Mouse (Mus musculus) MEL (cell line): ENCODE data around the gene Btbd1. TPM values are rescaled to one million over a fixed set of nuclear protein-coding genes. Genes with fewer than 3 reads are reported as not detected.
A peak's percentile ranks its signal among the peaks of the same experiment; 100 is the strongest.

Experiments used
- DNase-seq: peaks from one replicate; pipeline ENCODE4 v3.0.0; 2011; ENCODE audit warnings: low read depth, low spot score
- H3K27ac ChIP-seq: 2 replicates; pipeline ENCODE4 v1.5.1; 2012; ENCODE audit warnings: low read depth, mild to moderate bottlenecking, control low read depth, low read length, moderate library complexity; ENCODE audit not compliant: control insufficient read depth
- H3K27me3 ChIP-seq, 2 experiments: fragments of 150-350 bp in 1 of 2; sonication (generic) in 1 of 2; 2 replicates each; pipeline ENCODE4 v1.6.1; 2012; ENCODE audit warnings: low read length in 2 of 2, mild to moderate bottlenecking in 2 of 2, improper control_type of control experiment in 1 of 2, moderate library complexity in 1 of 2; ENCODE audit not compliant: insufficient read depth in 2 of 2, control insufficient read depth in 1 of 2
- H3K36me3 ChIP-seq, 2 experiments: 2 replicates each; pipeline ENCODE4 v1.6.1; 2012 to 2014; ENCODE audit warnings: low read length in 2 of 2, improper control_type of control experiment in 1 of 2, inconsistent platforms in 1 of 2, mild to moderate bottlenecking in 1 of 2; ENCODE audit not compliant: insufficient read depth in 2 of 2, control insufficient read depth in 1 of 2
- H3K4me1 ChIP-seq, 2 experiments: fragments of 150-350 bp in 1 of 2; sonication (generic) in 1 of 2; 2 replicates each; pipeline ENCODE4 v1.6.1; 2012; ENCODE audit warnings: low read length in 2 of 2, improper control_type of control experiment in 1 of 2, mild to moderate bottlenecking in 1 of 2; ENCODE audit not compliant: insufficient read depth in 2 of 2, control insufficient read depth in 1 of 2
- H3K4me3 ChIP-seq, 2 experiments: fragments of 150-350 bp in 1 of 2; sonication (generic) in 1 of 2; 2 replicates each; pipeline ENCODE4 v1.5.1; 2012; ENCODE audit warnings: low read depth in 2 of 2, low read length in 2 of 2, mild to moderate bottlenecking in 2 of 2, moderate library complexity in 2 of 2, control low read depth in 1 of 2, improper control_type of control experiment in 1 of 2; ENCODE audit not compliant: control insufficient read depth in 1 of 2, insufficient read depth in 1 of 2
- H3K79me2 ChIP-seq: 2 replicates; pipeline ENCODE4 v1.6.1; 2012; ENCODE audit warnings: mild to moderate bottlenecking, low read length, moderate library complexity; ENCODE audit not compliant: control insufficient read depth, poor library complexity, insufficient read depth
- H3K9ac ChIP-seq: 2 replicates; pipeline ENCODE4 v1.6.1; 2012; ENCODE audit warnings: low read depth, mild to moderate bottlenecking, control low read depth, low read length, moderate library complexity; ENCODE audit not compliant: control insufficient read depth, poor library complexity, severe bottlenecking
- H3K9me3 ChIP-seq: fragments of 150-350 bp; sonication (generic); replicated peaks from 2 replicates; pipeline ENCODE4 v1.6.1; 2012; ENCODE audit warnings: mild to moderate bottlenecking, low read length, improper control_type of control experiment, moderate library complexity; ENCODE audit not compliant: insufficient read depth
- CHD1 ChIP-seq: IDR thresholded peaks from 2 replicates; pipeline ENCODE4 v1.6.1; 2012; ENCODE audit warnings: low read depth, mild to moderate bottlenecking, inconsistent platforms, low read length, improper control_type of control experiment
- CTCF ChIP-seq, 3 experiments: IDR thresholded peaks in 2 of 3; conservative IDR thresholded peaks in 1 of 3; 2 replicates each; pipeline ENCODE4 v1.5.1; 2011 to 2012; ENCODE audit warnings: low read length in 3 of 3, low read depth in 2 of 3, mild to moderate bottlenecking in 2 of 3, improper control_type of control experiment in 1 of 3, inconsistent platforms in 1 of 3, mixed read lengths in 1 of 3, moderate library complexity in 1 of 3; ENCODE audit not compliant: control insufficient read depth in 1 of 3, insufficient read depth in 1 of 3, poor library complexity in 1 of 3, severe bottlenecking in 1 of 3
- EP300 ChIP-seq, 2 experiments: IDR thresholded peaks; 2 replicates each; pipeline ENCODE4 v1.6.1; 2011; ENCODE audit warnings: improper control_type of control experiment in 2 of 2, low read length in 2 of 2, low read depth in 1 of 2, mild to moderate bottlenecking in 1 of 2
- GABPA ChIP-seq: IDR thresholded peaks from 2 replicates; pipeline ENCODE4 v1.6.1; 2012; ENCODE audit warnings: low read depth, mild to moderate bottlenecking, inconsistent platforms, low read length, improper control_type of control experiment, moderate library complexity
- GATA1 ChIP-seq: IDR thresholded peaks from 2 replicates; pipeline ENCODE4 v1.6.1; 2011; ENCODE audit warnings: low read depth, low read length, improper control_type of control experiment
- JUND ChIP-seq: IDR thresholded peaks from 2 replicates; pipeline ENCODE4 v1.6.1; 2011; ENCODE audit warnings: low read depth, mild to moderate bottlenecking, improper control_type of control experiment, low read length
- MAX ChIP-seq: IDR thresholded peaks from 2 replicates; pipeline ENCODE4 v1.6.1; 2011; ENCODE audit warnings: low read length, improper control_type of control experiment
- MAZ ChIP-seq: IDR thresholded peaks from 2 replicates; pipeline ENCODE4 v1.6.1; 2012; ENCODE audit warnings: low read depth, mild to moderate bottlenecking, inconsistent platforms, low read length, improper control_type of control experiment
- MEF2A ChIP-seq: IDR thresholded peaks from 2 replicates; pipeline ENCODE4 v1.6.1; 2014; ENCODE audit warnings: low read depth, mild to moderate bottlenecking, inconsistent platforms, low read length, improper control_type of control experiment; ENCODE audit not compliant: poor library complexity, insufficient replicate concordance, severe bottlenecking; ENCODE audit errors: extremely low read depth
- MYC ChIP-seq: IDR thresholded peaks from 2 replicates; pipeline ENCODE4 v1.6.1; 2011; ENCODE audit warnings: low read depth, mild to moderate bottlenecking, low read length, improper control_type of control experiment, moderate library complexity
- NELFE ChIP-seq: IDR thresholded peaks from 2 replicates; pipeline ENCODE4 v1.6.1; 2011; ENCODE audit warnings: low read depth, low read length, improper control_type of control experiment
- NRF1 ChIP-seq: IDR thresholded peaks from 2 replicates; pipeline ENCODE4 v1.6.1; 2014; ENCODE audit warnings: low read depth, mild to moderate bottlenecking, inconsistent platforms, low read length, improper control_type of control experiment, moderate library complexity; ENCODE audit not compliant: poor library complexity, insufficient read depth, severe bottlenecking
- POLR2A ChIP-seq, 2 experiments: IDR thresholded peaks; 2 replicates each; pipeline ENCODE4 v1.6.1; 2011 to 2012; ENCODE audit warnings: low read length in 2 of 2, mild to moderate bottlenecking in 2 of 2, control low read depth in 1 of 2, improper control_type of control experiment in 1 of 2, low read depth in 1 of 2, moderate library complexity in 1 of 2; ENCODE audit not compliant: control insufficient read depth in 1 of 2, insufficient read depth in 1 of 2, poor library complexity in 1 of 2
- POLR2AphosphoS2 ChIP-seq: IDR thresholded peaks from 2 replicates; pipeline ENCODE4 v1.6.1; 2011; ENCODE audit warnings: low read length, improper control_type of control experiment
- POLR2AphosphoS5 ChIP-seq: IDR thresholded peaks from 2 replicates; pipeline ENCODE4 v1.6.1; 2012; ENCODE audit warnings: low read depth, borderline replicate concordance, mild to moderate bottlenecking, inconsistent platforms, low read length, moderate library complexity, mixed read lengths
- RAD21 ChIP-seq: IDR thresholded peaks from 2 replicates; pipeline ENCODE4 v1.6.1; 2011; ENCODE audit warnings: mild to moderate bottlenecking, low read depth, low read length, improper control_type of control experiment
- SIN3A ChIP-seq: IDR thresholded peaks from 2 replicates; pipeline ENCODE4 v1.6.1; 2012; ENCODE audit warnings: low read length, improper control_type of control experiment, inconsistent platforms
- SMC3 ChIP-seq: IDR thresholded peaks from 2 replicates; pipeline ENCODE4 v1.6.1; 2011; ENCODE audit warnings: low read depth, low read length, improper control_type of control experiment
- TAL1 ChIP-seq: IDR thresholded peaks from 2 replicates; pipeline ENCODE4 v1.6.1; 2012; ENCODE audit warnings: mild to moderate bottlenecking, inconsistent platforms, low read length, moderate library complexity, mixed read lengths
- TBP ChIP-seq: IDR thresholded peaks from 2 replicates; pipeline ENCODE4 v1.8.0; 2011; ENCODE audit warnings: low read depth, low read length, improper control_type of control experiment
- USF1 ChIP-seq: IDR thresholded peaks from 2 replicates; pipeline ENCODE4 v1.6.1; 2014; ENCODE audit warnings: low read depth, mild to moderate bottlenecking, inconsistent platforms, low read length, improper control_type of control experiment, moderate library complexity
- ZMIZ1 ChIP-seq: IDR thresholded peaks from 2 replicates; pipeline ENCODE4 v1.6.1; 2012; ENCODE audit warnings: low read depth, mild to moderate bottlenecking, inconsistent platforms, low read length, improper control_type of control experiment, moderate library complexity
- polyA plus RNA-seq, 2 experiments: library from polyadenylated mRNA; stranded (reverse) in 1 of 2; unstranded in 1 of 2; fragments of >175 nt in 1 of 2; fragments of >200 nt in 1 of 2; gene quantifications; 2 replicates each; pipeline versions ENCODE4 v1.2.1 to v1.2.4; 2012; ENCODE audit warnings: low replicate concordance in 2 of 2, low read depth in 1 of 2; ENCODE audit not compliant: insufficient read length in 2 of 2, insufficient read depth in 1 of 2, missing spikeins in 1 of 2
- total RNA-seq: library from RNA; depleted of rRNA; stranded (reverse); fragments of 300-350 nt; gene quantifications from 2 replicates; pipeline ENCODE4 v1.2.3, GENCODE M21; 2012

Btbd1 gene
- total and polyA plus RNA-seq, 3 experiments: 31.0 to 62.0 TPM; not detected in 1

DNA sequence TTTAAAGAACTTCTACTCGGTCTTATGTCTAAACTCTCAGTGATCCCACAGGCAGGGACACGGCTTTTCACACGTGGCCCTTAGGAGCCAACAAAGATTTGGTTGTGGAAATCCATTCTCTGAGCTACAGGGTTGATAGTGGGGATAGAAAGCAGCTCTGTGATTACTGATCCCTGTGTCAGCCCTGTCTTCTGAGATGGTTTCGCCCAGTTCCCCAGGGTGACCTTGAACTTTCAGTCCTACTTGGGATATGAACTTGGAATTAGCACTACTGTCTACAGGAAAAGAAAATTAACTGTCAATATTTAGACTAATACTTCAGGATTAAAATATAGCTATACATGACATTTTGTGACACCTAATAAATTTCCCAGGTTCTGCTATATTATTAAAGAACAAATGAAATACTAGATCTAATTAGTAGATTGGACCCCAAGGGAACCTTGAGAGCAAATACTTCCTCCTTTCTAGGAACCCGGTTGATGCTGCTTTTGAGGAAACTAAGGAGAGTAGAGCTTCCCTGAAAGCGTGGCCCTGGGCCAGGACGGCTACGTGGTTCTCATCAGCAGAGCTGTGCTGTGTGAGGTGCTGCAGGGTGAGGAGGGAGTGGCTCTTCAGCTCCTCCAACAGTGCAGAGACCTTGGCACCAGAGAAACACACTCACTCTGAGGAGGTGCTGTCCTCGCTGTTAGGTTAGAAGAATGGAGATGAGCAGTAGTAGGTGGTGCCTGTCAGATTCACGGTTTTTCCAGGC is 56.3 kb downstream of the Btbd1 start (continued):
- TF ChIP-seq MAX (peak; percentile 36; the same call in 1 of the 2 replicates), GABPA (no peak), SIN3A (peak; percentile 51; the same call in 1 of the 2 replicates)
- TF ChIP-seq, all 39 proteins: peak for 7

DNA sequence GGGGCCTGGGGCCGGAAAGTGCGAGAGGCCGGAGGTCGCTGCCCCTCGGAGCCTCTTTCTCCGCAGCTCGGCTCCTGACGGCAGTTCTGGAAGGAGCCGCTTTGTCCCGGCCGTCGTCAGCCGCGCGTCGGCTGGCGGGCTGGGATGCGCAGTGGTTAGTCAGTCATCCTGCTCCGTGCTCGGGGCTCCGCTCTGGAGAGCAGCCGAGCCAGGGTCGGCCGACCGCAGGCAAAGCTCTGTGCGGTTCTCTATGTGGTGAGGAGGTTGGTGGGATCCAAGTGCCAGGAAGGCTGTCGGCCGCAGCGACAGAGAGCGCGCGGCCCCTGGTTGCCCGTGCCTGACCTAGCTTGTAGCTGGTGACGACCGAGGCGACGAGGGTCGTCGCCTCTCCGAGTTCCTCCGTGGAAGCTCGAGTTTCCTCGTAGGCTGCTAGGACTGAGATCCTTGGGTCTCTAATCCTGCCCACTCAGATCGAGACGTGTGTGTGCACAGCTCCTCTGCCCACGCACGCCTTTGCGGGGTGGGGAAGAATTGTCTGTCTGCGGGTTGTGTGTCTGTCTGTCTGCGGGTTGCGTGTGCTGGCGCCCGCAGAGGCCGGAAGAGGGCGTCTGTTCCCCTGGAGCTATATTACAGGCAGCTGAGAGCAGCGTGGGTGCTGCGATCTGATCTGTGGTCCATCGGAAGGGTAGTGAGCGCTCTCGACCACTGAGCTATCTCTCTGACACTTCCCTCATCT is 66.0 kb downstream of the Btbd1 start:
- peaks cover 32% of the 10 kb centered on the region for H3K79me2 ChIP-seq
- no peaks in the 10 kb centered on the region for H3K27me3 ChIP-seq
- H3K4me1 ChIP-seq: peaks cover 6 to 8% of the 10 kb centered on the region in 2 experiments; a peak in 2 of 4 replicates
- TF ChIP-seq MYC: peak; percentile 18; the same call in 1 of the 2 replicates
- TF ChIP-seq MAZ: peak; percentile 2; the same call in 1 of the 2 replicates
- peak; percentile 45 for TF ChIP-seq SMC3
- peak; percentile 30 to 78 (median 68) for TF ChIP-seq CTCF (IDR thresholded peaks at IDR 0.05 in 2 of 3, conservative IDR thresholded peaks at IDR 0.05 in 1 of 3; ENCODE audit: control insufficient read depth in 1 of 3, insufficient read depth in 1 of 3, low read depth in 2 of 3, low read length in 3 of 3, poor library complexity in 1 of 3, severe bottlenecking in 1 of 3)
- TF ChIP-seq RAD21: peak; percentile 20
- TF ChIP-seq TBP: 0 out of 2 replicates have a peak, but pooled peaks have one; percentile 34
- TF ChIP-seq GATA1: no peak
- TF ChIP-seq TAL1: no peak
- TF ChIP-seq SIN3A: no peak
- peak; percentile 23; the same call in 1 of the 2 replicates for TF ChIP-seq MAX
- TF ChIP-seq POLR2A (IDR thresholded peaks at IDR 0.05; ENCODE audit: control insufficient read depth in 1 of 2, insufficient read depth in 1 of 2, low read depth in 1 of 2, low read length in 2 of 2, poor library complexity in 1 of 2): 0 out of 4 replicates have a peak, but pooled peaks of 1 of the 2 experiments have one; percentile 28
- H3K4me3 ChIP-seq: peak overlapping the region; percentile 64 to 85
- peak overlapping the region; percentile 36 for H3K27ac ChIP-seq
- H3K9me3 ChIP-seq: no peaks in the 10 kb centered on the region
- DNase-seq: peak; percentile 85
- peaks cover 0 to 17% of the 10 kb centered on the region in 2 experiments for H3K36me3 ChIP-seq
- peak overlapping the region; percentile 77 for H3K9ac ChIP-seq

DNA sequence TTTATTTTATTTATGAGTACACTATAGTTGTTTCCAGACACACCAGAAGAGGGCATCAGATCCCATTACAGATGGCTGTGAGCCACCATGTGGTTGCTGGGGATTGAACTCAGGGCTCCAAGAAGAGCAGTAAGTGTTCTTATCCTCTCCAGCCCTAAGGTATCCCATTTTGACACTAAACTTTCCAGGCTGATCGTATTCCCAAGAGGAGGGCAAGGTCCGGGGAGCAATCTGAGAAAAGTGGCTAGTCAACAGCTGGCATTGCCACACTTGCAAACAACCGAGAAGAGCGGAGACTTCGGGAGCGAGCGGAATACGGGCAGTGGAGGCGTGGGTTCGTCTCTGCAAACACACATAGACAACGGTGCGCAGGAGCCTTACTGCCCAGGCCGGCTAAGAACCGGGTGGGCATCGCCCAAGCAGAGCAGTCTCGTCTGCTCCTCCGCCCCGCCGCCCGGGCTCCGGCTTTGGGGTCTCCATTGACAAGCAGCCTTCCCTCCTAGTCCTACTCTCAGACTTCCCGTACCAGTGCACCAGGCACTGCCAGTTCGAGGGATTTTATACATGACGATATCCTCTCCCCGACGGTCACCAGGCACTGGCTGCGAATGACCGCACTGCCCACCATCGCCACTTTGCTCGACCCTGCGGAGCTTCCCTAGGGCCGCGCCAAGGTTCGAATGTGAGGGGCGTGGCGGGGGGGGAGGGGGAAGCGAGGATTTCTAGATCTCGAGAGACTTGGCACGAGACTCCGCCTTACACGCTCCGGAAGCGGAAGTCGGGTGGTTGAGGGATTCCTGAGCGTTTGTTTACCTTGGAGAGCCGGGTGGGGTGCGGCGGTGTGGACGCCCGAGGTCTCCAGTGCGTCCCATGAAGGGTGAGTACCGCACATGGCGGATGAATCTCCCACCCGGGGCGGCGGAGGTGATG is 66.8 kb downstream of the Btbd1 start, which contains the start of gene Ramac:
Gene Ramac (plus strand): TSS at position 746 of the 930 bp plus-strand sequence.
- Histone ChIP-seq H3K9me3 (no peaks in the 10 kb centered on the region), H3K9ac (peak within 1 kb of the TSS; percentile 79), H3K4me1 (peaks cover 6 to 8% of the 10 kb centered on the region in 2 experiments; a peak in 2 of 4 replicates), H3K36me3 (peaks cover 0 to 17% of the 10 kb centered on the region in 2 experiments; a peak in 3 of 4 replicates), H3K79me2 (peaks cover 30% of the 10 kb centered on the region), H3K27ac (peak within 1 kb of the TSS; percentile 36), H3K27me3 (no peaks in the 10 kb centered on the region), H3K4me3 (peak within 1 kb of the TSS; percentile 64 to 85)
- peak; percentile 97 for DNase-seq
- TF ChIP-seq USF1: 0 out of 2 replicates have a peak, but pooled peaks have one; percentile 47
- no peak for TF ChIP-seq GATA1
- TF ChIP-seq CTCF (IDR thresholded peaks at IDR 0.05 in 2 of 3, conservative IDR thresholded peaks at IDR 0.05 in 1 of 3; ENCODE audit: control insufficient read depth in 1 of 3, insufficient read depth in 1 of 3, low read depth in 2 of 3, low read length in 3 of 3, poor library complexity in 1 of 3, severe bottlenecking in 1 of 3): peak; percentile 31 to 62 (median 33); a peak in 5 of 6 replicates
- TF ChIP-seq NELFE: peak; percentile 84
- TF ChIP-seq SIN3A: peak; percentile 93
- TF ChIP-seq SMC3: peak; percentile 46
- TF ChIP-seq JUND: no peak
- TF ChIP-seq MAZ: peak; percentile 71; the same call in 1 of the 2 replicates
- TF ChIP-seq POLR2AphosphoS5: no peak
- peak; percentile 66; the same call in 1 of the 2 replicates for TF ChIP-seq ZMIZ1
- TF ChIP-seq POLR2AphosphoS2: peak; percentile 61
- 0 out of 2 replicates have a peak, but pooled peaks have one; percentile 7 for TF ChIP-seq MEF2A
- TF ChIP-seq CHD1: 0 out of 2 replicates have a peak, but pooled peaks have one; percentile 6
- peak in 1 of 2 experiments; percentile 9; a peak in 1 of 4 replicates for TF ChIP-seq EP300 (IDR thresholded peaks at IDR 0.05; ENCODE audit: low read depth in 1 of 2, low read length in 2 of 2)
- TF ChIP-seq NRF1: no peak
